Mouse (Mus musculus) regulatory T cell (primary cell): ENCODE results near the gene Cenpl.

Experiments
- in situ Hi-C: fragments of 300-600 bp; cut with MboI, MseI; formaldehyde crosslinking; loops from one replicate; pipeline ENCODE4 v1.15.1; 2025; ENCODE audit warnings: high pct_unique_total_duplicates

Gene Cenpl

DNA sequence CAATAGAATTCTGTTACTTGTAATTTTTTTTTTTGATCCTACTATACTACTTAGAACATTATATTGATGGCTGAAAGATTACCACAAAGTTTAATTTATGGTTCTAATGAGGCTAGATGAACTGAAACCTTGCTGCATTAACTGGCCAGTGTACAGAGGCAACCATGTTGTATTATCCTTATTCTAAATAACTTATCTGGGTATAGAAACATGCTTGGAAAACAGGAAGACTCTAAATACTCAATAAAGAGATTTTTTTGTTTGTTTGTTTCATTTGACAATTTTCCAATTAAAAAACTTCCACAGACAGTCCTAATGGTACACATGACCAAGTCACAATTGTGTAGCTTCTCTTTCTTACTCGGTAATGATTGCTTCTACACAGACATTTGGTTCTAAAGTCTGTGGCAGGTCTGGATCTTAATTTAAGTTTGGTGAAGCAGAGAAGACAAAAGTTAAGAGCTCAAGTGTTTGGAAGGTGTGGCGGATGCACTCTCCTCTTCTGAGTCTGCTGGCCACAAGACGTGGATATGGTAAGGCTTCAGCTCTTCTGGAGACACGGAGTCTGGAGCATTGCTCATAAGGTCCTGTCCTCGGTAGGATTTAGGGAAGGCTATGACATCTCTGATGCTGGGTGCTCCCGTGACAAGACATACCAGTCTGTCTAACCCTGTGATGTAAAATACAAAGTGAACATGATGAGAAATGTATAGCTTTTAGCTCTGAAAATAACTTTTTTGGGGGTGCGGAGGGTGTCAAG lies 29.1 kb upstream of the Cenpl start:
- in situ Hi-C loops: no loop called here

DNA sequence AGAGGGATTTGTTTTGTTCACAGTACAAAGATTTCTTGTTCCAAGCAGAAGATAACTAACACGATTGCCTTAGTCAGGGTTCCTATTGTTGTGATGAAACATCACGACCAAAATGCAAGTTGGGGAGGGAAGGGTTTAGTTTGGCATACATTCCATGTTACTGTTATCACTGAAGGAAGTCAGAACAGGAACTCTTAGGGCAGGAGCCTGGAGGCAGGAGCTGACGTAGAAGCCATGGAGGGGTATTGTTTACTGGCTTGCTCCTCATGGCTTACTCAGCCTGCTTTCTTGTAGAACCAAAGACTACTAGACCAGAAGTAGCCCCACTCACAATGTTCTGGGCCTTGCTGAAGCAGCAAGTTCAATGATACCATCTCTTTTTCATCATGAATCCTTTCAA lies 23.5 kb upstream of the Cenpl start:
- in situ Hi-C loops: no loop called here

DNA sequence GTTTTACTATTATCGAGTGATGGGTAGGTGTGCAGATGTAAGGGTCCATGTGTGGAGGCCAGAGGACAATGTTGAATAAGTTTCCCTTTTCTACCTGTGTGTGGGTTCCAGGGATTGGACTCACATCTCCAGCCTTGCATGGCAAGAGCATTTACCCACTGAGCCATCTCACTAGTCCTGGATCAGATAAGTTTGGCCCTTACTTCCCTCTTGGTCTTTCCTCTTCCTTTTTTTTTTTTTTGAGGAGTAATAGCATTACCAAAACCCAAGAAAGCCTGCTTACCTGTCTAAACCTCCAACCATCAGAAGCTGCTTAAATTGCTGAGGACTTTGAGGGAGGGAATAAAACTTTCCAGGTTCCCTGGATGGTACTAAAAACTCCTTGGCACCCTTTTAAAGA lies 13.3 kb upstream of the Cenpl start:
- in situ Hi-C loops: no loop called here

DNA sequence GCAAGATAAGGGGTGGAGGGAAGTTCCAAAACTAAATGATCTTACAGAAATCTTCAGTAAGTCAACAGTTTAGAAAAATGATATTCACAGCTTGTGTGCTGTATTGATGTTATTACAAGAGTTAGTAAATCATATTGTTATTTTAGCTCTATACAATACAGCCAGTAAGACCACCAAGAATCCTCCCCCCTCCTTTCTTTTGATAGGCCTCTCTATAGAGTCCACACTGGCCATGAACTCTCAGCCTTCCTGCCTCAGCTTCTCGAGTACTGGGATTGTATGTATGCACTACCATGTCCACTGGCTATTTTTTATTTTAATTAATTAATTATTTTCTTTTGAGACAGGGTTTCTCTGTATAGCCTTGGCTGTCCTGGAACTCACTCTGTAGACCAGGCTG lies 7.2 kb upstream of the Cenpl start:
- in situ Hi-C loops: no loop called here

DNA sequence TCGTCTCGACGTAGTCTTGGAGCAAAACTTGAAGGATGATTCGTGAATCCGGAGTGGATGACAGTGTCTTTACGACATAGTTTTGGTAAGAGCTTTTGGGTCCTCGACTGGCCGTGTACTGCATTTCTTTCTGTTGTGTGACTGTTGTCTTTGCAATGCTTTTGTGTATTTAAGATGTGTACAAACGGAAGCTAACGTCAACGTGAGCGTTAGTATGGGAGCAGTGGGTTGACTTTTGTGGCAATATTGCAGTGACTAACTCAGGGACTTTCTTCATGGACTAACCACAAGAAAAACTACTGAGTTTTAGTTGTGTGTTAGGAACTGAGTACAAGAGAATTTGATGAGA lies 733 bp downstream of the Cenpl start:
- in situ Hi-C loops: no loop called here

DNA sequence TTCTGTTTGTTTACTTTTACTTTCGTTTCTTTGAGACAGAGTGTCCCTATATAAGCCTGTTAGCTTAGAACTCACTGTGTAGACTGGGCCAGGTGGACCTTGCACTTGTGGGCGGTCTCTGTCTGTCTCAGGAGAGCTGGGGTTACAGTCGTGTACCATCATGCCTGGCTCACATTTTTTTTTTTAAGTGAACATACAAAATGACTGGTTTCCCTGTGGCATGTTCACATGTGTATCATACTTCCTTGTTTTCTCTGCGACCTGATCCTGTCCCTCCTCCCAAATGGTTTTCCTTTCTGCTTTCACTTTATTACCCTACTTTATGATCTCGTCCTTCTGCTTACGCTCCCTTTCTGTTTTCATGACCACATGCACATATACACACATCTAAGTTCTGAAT lies 5.7 kb downstream of the Cenpl start:
- in situ Hi-C loops: loop anchor here (5.0 kb wide), 1 partner anchor 36 kb away; no protein-coding TSS in a partner anchor

DNA sequence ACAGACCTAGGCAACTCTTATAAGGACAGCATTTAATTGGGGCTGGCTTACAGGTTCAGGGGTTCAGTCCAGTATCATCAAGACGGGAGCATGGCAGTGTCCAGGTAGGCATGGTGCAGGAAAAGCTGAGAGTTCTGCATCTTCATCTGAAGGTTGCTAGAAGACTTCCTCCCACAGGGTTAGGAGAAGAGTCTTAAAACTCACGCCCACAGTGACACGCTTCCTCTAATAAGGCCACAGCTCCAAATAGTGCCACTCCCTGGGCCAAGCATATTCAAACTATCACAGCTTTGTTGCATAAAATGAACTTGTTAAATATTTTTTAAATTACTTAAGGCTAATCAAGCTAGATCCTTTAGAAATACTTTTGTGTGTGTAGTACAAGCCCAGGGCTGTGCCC lies 6.7 kb downstream of the Cenpl start:
- in situ Hi-C loops: loop anchor here (5.0 kb wide), 1 partner anchor 35 kb away; no protein-coding TSS in a partner anchor

DNA sequence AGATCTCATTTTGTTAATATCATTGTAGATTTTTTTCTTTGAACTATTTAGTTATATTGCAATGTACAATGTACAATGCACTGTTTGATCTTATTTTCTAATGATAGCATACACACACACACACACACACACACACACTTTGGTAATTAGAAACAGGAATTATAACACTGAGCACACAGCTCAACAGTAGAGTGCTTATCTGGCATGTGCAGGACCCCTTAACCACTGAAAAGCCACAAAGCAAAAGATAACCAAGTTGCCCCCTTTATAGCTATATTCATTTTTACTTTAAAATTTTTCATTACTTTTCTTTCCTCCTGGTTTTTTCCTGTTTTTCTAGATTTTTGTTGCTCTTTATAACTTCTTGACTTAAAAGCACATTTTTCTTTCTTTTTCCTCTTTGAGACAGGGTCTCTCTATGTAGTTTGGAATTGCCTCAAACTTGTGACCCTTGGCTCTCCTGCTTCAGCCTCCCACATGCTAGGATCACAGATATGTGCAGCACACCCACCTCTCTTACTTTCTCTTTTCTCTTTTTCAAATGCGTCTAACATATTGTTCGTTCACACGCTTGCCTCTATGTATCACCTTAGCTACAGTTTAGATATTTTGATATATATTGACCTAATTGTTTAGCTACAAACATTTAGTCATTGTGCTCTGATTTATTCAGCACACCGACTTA lies 29.4 kb downstream of the Cenpl start:
- in situ Hi-C loops: no loop called here

DNA sequence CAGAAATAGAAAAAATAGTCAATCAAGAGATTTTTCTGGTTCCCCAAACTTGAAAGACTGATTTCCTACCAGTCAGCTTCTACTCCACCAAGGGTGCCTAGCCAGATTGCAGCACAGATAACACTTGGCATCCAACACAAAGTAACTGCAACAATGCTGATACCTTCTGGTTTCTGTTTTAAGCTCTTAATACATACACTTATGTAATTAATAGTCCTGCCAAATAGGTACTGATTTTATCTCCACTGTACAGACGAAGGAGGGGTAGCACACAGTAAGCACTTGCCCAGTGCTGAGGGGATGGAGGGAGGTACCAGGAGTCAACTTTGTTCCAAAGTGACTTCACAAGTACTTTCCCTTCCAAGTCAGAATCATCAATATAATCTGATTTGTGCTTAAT lies 33.3 kb downstream of the Cenpl start:
- in situ Hi-C loops: no loop called here

DNA sequence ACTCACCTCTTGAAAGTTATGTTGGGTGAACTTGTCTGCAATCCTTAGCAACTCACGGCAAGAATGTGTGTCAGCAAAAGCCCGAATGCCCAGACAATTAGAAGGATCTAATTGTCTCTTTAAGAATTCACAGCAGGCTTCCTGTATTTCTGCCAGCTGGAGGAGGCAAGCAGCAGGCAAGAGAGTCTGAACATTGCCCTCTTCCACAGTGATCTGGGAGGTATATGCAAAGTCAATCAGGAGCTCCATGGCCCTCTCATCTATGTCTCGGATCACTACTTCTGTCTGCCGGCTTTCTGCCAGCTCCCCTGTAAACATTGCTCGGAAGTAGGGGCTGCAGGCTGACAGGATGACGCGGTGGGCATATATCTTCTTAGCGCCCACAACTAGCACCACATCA lies 38.7 kb downstream of the Cenpl start:
- in situ Hi-C loops: no loop called here

DNA sequence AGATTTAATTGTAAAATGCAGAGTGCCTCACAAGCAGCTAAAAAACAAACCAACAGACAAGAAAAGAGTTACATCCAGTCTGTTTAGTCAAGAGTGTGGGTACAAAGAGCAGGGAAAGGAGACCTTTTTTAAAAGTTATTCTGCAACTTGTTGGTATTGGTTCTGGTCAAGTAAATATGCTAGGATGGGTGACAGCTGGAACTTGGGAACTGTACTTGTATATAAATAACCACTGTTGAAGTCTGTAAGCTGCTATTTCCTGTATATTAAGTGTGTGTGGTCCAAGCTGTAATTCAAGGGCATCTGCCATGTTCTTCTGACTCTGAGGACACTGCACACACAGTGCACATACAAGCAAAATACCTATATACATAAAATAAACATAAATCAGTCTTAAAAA lies 44.1 kb downstream of the Cenpl start:
- in situ Hi-C loops: loop anchor here (5.0 kb wide), 1 partner anchor 37 kb away; no protein-coding TSS in a partner anchor

DNA sequence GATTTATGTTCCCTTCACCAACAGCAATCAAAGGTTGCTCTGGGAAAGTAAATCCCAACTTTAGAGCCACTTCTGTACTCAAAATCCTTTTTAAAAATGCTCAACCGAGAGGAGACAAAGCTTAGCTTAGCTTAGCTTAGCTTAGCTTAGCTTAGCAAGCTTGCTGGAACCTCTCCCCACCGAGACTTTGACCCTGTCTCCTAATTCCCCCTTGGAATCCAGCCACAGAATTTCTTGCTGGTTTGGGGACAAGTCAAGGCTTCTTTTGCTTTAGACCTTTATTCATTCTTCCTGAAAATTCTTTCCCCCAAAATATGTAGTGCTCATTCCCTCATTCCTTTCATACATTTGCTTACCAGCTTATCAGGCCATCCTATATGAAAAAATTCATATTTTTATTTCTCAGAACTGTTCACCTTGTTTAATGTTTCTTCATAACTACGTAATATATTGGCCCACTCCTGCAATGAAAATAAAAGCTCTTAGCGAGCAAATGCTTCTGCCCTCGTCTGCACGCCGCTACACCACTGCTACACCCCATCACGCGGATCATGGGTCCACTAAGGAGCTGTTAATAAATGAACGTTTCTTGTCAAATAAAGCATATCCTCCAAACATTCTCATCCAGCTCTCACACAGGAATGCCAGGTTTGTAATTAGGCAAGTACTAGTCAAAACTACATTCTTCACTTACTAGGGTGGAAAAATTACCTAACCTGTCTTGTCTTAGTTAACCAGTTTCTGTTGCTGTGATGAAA lies 52.3 kb downstream of the Cenpl start:
- in situ Hi-C loops: no loop called here

DNA sequence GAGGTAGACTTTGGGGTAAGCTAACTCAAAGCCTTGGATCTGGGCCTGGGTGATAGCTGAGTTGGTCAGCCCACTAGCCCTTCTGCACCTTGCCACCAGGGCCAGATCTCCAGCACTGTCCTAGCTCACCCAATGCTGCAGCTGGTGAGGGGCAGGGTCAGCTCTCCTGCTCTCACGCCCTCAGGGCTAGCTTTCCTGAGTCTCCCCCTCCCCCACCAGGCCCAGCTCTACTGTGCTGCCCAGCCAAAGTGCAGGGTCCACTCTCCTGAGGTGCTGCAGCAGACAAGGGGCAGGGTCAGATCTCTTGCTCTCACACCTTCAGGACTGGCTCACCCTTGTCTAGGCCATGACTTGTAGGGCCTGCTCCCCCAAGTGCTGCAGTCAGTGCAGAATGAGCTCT lies 55.9 kb downstream of the Cenpl start:
- in situ Hi-C loops: no loop called here

DNA sequence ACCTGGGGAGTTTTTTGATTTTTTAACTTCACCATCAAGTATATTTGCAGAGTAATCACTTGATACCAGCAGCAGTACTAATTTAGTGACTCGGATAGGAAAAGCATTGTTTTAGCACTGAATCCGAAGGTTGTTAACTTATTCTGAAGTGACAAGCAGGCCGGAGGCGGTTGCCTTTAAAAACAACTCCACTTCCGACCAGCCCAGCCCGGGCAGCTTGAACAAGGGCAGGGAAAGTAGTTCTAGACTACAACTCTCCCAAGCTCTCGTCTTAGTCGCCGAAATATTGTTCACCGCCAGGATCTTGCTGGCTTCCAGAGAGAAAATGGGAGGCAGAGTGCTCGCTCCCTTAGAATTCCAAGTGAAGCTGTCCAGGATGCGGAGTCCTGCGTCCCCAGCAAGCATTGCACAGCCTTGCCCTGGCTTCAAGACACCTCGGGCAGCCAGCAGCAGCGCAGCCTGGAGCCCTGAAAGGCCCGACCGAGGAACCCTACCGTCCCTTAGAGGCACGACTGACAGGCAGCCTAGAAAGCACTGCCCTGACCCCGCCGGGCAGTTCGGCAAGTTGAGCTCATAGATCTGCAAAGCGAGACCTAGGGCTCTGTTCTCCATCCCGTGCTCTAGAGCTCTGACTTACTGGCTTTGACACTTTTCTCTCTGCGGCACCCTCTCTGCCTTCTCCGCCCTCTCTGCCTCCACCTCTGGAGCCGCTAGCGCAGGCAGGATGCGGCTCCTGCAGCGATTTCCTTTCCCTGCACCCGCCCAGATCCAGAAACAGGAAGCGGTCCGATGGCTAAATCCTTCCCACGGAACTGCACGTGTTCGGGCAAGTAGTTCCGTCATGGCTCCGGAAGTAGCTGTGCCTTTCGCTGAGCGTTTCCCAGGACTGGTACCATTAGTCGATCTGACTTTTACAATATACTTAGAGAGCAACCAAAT lies 60.5 kb downstream of the Cenpl start, which contains the start of gene Klhl20:
Gene Klhl20 (minus strand): TSS at position 786 of the 939 bp plus-strand sequence.
- in situ Hi-C loops: no loop called here
